Mouse (Mus musculus) forebrain, embryonic 10.5 days (tissue): ENCODE data around the gene Myl12a. TPM values are rescaled to one million over a fixed set of nuclear protein-coding genes. Genes with fewer than 3 reads are reported as not detected.

ENCODE experiments used
- DNase-seq: peaks from one replicate; pipeline ENCODE4 v3.0.0-alpha.2; 2017; ENCODE audit warnings: low spot score; ENCODE audit errors: extremely low spot score
- H3K27ac ChIP-seq: fragments of 300-500 bp; sonication (generic); 2 replicates; pipeline ENCODE4 v1.5.1; 2016; ENCODE audit warnings: mild to moderate bottlenecking
- H3K27me3 ChIP-seq: fragments of 300-500 bp; sonication (generic); 2 replicates; pipeline ENCODE4 v1.6.1; 2016; ENCODE audit warnings: mild to moderate bottlenecking; ENCODE audit not compliant: poor library complexity, severe bottlenecking
- H3K36me3 ChIP-seq: fragments of 300-500 bp; sonication (generic); replicated peaks from 2 replicates; pipeline ENCODE4 v1.6.1; 2016; ENCODE audit warnings: mild to moderate bottlenecking, moderate library complexity
- H3K4me1 ChIP-seq: fragments of 300-500 bp; sonication (generic); 2 replicates; pipeline ENCODE4 v1.6.1; 2016
- H3K4me3 ChIP-seq: fragments of 300-500 bp; sonication (generic); 2 replicates; pipeline ENCODE4 v1.5.1; 2016; ENCODE audit warnings: mild to moderate bottlenecking, moderate library complexity
- H3K9me3 ChIP-seq: fragments of 300-500 bp; sonication (generic); 2 replicates; pipeline ENCODE4 v1.6.1; 2016; ENCODE audit warnings: mild to moderate bottlenecking, moderate library complexity
- WGBS: fragments of 180-500 bp; shearing (Covaris S2); methylation state at CpG from one replicate; pipeline ENCODE4 v1.1.7; 2016; 5-methylcytosine and 5-hydroxymethylcytosine counted together
- polyA plus RNA-seq: library from polyadenylated mRNA; unstranded; fragments of >200 nt; fragmentation: Nextera tagmentation; extraction: Ambion mirVana; gene quantifications from 2 replicates; pipeline ENCODE4 v1.2.1, GENCODE M21; 2016

Gene Myl12a
- polyA plus RNA-seq, 1 experiment from 2014 or later = 417 TPM

DNA sequence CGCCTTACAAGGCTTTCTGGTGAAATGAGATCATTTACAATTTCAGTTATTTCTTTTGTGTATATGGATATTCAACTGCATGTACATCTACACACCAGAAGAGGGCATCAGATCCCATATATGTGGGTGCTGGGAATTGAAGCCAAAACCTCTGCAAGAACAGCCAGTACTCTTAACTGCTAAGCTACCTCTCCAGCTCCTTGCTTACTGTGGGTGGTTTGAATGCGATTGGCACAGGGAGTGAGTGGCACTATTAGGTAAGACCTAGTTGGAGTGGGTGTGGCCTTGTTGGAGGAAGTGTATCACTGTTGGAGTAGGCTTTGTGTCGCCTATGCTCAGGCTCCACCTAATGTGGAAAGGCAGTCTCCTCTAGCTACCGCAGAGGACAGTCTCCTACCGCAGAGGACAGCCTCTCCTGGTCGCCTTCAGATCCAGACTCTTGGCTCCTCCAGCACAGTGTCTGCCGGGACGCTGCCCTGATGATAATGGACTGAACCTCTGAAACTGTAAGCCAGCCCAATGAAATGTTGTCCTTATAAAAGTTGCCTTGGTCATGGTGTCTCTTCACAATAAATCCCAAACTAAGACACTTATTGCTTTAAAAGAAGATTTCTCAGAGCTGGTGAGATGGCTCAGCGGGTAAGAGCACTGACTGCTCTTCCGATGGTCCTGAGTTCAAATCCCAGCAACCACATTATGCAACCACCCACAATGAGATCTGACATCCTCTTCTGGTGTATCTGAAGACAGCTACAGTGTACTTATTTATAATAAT is 1.7 kb upstream of the Myl12a start:
- no peaks in the 10 kb centered on the region for H3K27me3 ChIP-seq
- peaks cover 2% of the 10 kb centered on the region; the same call in 1 of the 2 replicates for H3K36me3 ChIP-seq
- H3K27ac ChIP-seq = no peak overlapping the region
- peaks cover 36% of the 10 kb centered on the region for H3K4me1 ChIP-seq
- 91% methylated on average over 10 of the region's 10 CpGs for WGBS
- H3K4me3 ChIP-seq = no peak overlapping the region
- DNase-seq = no peak
- H3K9me3 ChIP-seq = no peaks in the 10 kb centered on the region

DNA sequence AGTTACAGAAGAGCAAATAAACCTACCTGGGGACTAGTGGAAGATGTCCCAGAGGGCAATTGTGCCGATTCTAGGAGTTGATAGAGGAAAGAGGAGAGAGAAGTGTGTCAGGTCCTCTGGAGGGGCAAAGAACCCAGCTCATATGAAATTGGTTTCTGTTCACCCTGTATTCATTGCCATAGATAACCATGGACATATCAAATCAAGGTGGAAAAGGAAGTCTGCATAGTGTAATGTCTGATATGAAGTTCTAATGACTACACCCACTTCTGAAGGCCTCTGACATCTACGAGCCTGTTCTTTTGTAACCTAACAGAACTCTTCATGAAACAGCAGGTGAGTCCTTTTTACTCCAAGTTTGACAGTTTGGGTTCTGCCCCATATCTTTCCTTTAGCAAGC is 1.0 kb upstream of the Myl12a start:
- H3K36me3 ChIP-seq = peaks cover 5% of the 10 kb centered on the region
- no peak for DNase-seq
- no peak overlapping the region for H3K4me3 ChIP-seq
- H3K27me3 ChIP-seq = no peaks in the 10 kb centered on the region
- H3K4me1 ChIP-seq = peaks cover 39% of the 10 kb centered on the region
- 88% methylated on average over 2 of the region's 2 CpGs for WGBS
- no peaks in the 10 kb centered on the region for H3K9me3 ChIP-seq
- H3K27ac ChIP-seq = peak overlapping the region; percentile 99

GRCm38 (mm10) chr17:71003112-71003511 is 434 bp upstream of the Myl12a start:
- DNase-seq = no peak
- peak overlapping the region; percentile 94 for H3K4me3 ChIP-seq
- H3K27me3 ChIP-seq = no peaks in the 10 kb centered on the region
- peaks cover 8% of the 10 kb centered on the region for H3K36me3 ChIP-seq
- no peaks in the 10 kb centered on the region for H3K9me3 ChIP-seq
- peaks cover 43% of the 10 kb centered on the region for H3K4me1 ChIP-seq
- WGBS = 62% methylated on average over 4 of the region's 4 CpGs
- H3K27ac ChIP-seq = peak overlapping the region; percentile 99

DNA sequence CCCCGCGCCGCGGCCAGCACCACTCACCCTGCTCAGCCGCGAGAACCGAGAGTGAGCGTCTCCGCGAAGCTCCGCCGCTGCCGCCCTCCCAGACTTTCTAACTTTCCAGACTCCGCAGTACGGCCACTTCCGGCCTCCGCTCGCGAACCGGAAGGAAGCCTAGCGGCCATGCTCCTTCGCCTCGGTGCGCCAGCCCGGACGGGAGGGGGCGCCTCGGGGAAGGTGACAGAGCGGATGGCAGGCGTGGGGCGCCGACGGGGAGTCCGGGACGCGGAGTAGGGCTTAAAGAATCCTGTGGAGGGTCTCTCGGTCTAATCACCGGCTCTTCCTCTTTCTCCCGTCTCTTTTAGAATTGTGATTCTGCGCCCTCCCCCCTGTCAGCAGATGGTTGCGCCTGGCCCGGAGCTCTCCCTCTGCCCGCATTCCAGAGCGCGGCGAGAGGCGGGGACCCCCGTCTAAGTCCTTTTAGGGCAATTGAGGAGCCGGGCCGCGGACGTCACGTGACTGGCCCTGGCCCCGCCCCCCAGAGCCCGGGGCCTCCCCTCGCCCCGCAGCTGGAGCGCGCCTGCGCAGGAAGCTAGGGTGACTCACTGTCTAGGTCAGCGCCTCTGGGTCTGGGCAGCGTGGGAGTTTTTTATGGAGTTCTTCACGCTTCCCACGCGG is 466 bp downstream of the Myl12a start, which contains the start of gene Myom1:
Myom1 (plus strand) TSS at position 553 of the 663 bp plus-strand sequence.
- H3K27me3 ChIP-seq = no peaks in the 10 kb centered on the region
- whole genome bisulfite sequencing = under 1% methylated on average over 65 of the region's 65 CpGs

DNA sequence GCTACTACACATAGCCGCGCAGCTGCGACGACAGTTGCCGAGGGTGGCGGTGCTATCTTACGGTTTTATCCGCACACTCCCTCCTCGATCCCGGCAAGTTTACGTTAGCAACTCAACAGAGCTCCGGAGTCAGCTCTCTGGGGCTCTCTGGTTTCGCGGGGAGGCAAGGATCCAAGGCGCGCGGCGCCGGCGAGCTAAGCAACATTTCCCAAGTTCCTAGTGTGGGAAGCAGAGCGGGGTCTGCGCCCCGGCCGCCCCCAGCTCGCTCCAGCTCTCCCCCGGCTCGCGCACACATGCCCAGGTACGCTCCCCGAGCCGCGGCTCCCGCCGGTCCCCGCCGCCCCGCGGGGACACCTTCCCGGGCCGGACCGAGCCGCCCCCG is 988 bp downstream of the Myl12a start:
- 0% methylated on average over 40 of the region's 43 CpGs for WGBS
- H3K4me1 ChIP-seq = peaks cover 43% of the 10 kb centered on the region

More for the DNA sequence above, 466 bp downstream of the Myl12a start, which contains the start of gene Myom1:
- Histone ChIP-seq H3K27ac (peak within 1 kb of the TSS; percentile 99), H3K36me3 (peaks cover 8% of the 10 kb centered on the region), H3K4me3 (peak within 1 kb of the TSS; percentile 94), H3K4me1 (peaks cover 43% of the 10 kb centered on the region), H3K9me3 (no peaks in the 10 kb centered on the region)
- DNase-seq = peak; percentile 96

GRCm38 (mm10) chr17:71001067-71001466 is 1.6 kb downstream of the Myl12a start:
- peaks cover 43% of the 10 kb centered on the region for H3K4me1 ChIP-seq
- H3K36me3 ChIP-seq = peaks cover 16% of the 10 kb centered on the region
- peak overlapping the region; percentile 99 for H3K27ac ChIP-seq
- no peaks in the 10 kb centered on the region for H3K27me3 ChIP-seq
- no peak for DNase-seq
- no peaks in the 10 kb centered on the region for H3K9me3 ChIP-seq
- WGBS = 15% methylated on average over 6 of the region's 6 CpGs
- peak overlapping the region; percentile 94 for H3K4me3 ChIP-seq

More for the DNA sequence above, 988 bp downstream of the Myl12a start:
- Histone ChIP-seq H3K27me3 (no peaks in the 10 kb centered on the region), H3K27ac (peak overlapping the region; percentile 99), H3K9me3 (no peaks in the 10 kb centered on the region), H3K36me3 (peaks cover 10% of the 10 kb centered on the region), H3K4me3 (peak overlapping the region; percentile 94)
- DNase-seq = no peak

GRCm38 (mm10) chr17:71000255-71000654 is 2.4 kb downstream of the Myl12a start:
- Histone ChIP-seq H3K36me3 (peaks cover 24% of the 10 kb centered on the region), H3K9me3 (no peaks in the 10 kb centered on the region), H3K27ac (0 out of 2 replicates have a peak overlapping the region, but pooled peaks have one; percentile 15), H3K27me3 (no peaks in the 10 kb centered on the region), H3K4me1 (peaks cover 43% of the 10 kb centered on the region), H3K4me3 (peak overlapping the region; percentile 94)
- 84% methylated on average over 2 of the region's 2 CpGs for WGBS
- DNase-seq = no peak

DNA sequence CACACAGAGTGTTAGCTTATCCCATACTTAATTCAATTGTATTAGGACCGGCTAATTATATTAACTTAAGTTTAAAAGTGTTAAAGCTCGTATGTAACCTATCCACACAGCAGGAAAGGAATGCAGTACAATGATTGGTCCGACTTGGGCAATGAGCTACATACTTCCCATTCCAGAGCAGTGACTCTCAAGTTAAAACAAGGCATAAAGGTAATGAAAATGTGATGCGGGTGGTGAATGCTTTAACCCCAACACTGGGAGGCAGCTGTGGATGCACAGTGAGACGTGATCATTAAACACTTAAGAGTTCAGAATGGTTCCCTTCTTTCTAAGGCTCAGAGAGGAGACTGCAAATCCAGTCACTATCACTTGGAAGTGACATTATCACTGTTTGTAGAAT is 3.5 kb downstream of the Myl12a start:
- no peak for DNase-seq
- WGBS = 70% methylated on average over 5 of the region's 5 CpGs
- Histone ChIP-seq H3K9me3 (no peaks in the 10 kb centered on the region), H3K4me3 (0 out of 2 replicates have a peak overlapping the region, but pooled peaks have one; percentile 0), H3K4me1 (peaks cover 50% of the 10 kb centered on the region), H3K27me3 (no peaks in the 10 kb centered on the region), H3K36me3 (peaks cover 35% of the 10 kb centered on the region), H3K27ac (no peak overlapping the region)

DNA sequence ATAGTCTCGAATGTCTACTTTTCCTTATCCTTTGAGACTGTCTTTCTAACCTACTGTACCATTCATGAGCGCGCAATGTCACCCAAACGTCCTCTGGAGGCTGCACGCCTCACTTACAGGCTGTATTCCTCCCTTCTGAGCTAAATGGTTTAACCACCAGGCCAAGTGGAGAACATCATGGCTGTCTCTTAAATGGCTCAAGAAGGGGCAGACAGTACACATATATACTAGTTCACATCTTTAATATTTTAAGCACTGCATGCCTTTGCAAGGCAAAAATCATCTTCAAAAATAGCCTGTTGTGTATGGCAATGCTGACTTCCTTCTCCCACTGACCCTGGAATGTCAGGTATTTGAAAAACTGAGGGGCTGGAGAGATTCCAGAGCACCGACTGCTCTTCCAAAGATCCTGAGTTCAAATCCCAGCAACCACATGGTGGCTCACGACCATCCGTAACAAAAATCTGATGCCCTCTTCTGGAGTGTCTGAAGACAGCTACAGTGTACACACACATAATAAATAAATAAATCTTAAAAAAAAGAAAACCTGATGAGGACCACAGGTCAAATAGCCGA is 4.2 kb downstream of the Myl12a start:
- no peaks in the 10 kb centered on the region for H3K9me3 ChIP-seq
- DNase-seq = no peak
- no peaks in the 10 kb centered on the region for H3K27me3 ChIP-seq
- 88% methylated on average over 9 of the region's 9 CpGs for WGBS
- H3K4me3 ChIP-seq = no peak overlapping the region
- peaks cover 51% of the 10 kb centered on the region for H3K4me1 ChIP-seq
- H3K36me3 ChIP-seq = peaks cover 42% of the 10 kb centered on the region
- no peak overlapping the region for H3K27ac ChIP-seq

- Histone ChIP-seq H3K9me3 (no peaks in the 10 kb centered on the region), H3K27me3 (no peaks in the 10 kb centered on the region), H3K27ac (no peak overlapping the region), H3K36me3 (peaks cover 48% of the 10 kb centered on the region), H3K4me1 (peaks cover 51% of the 10 kb centered on the region), H3K4me3 (no peak overlapping the region)
- DNase-seq = no peak
- WGBS = 84% methylated on average over 6 of the region's 6 CpGs
These were observed 4.8 kb downstream of the Myl12a start for GRCm38 (mm10) chr17:70997836-70998235.

- H3K27ac ChIP-seq = no peak overlapping the region
- H3K9me3 ChIP-seq = no peaks in the 10 kb centered on the region
- no peak overlapping the region for H3K4me3 ChIP-seq
- H3K36me3 ChIP-seq = peaks cover 60% of the 10 kb centered on the region
- WGBS = 93% methylated on average over 6 of the region's 6 CpGs
- peaks cover 59% of the 10 kb centered on the region for H3K4me1 ChIP-seq
- DNase-seq = no peak
- H3K27me3 ChIP-seq = no peaks in the 10 kb centered on the region
These were observed 7.1 kb downstream of the Myl12a start for GRCm38 (mm10) chr17:70995551-70995950.

DNA sequence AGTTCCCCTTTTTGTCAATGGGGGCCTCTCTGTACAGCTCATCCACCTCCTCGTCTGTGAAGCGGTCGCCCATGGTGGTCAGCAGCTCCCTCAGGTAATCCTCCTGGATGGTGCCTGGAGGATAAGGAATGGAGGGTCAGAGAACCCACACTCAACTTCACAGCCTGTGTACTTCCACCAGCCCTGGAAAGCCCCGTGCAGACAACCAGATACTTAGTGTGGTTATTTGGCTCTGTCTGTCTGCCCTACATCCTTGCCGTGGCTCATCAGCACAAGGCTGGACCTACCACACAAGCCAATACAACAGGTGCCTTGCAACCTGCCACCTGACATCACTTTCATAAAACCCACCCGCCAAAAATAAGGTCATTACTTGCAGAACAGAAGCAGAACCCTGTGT is 8.0 kb downstream of the Myl12a start:
- no peak for DNase-seq
- no peak overlapping the region for H3K27ac ChIP-seq
- no peak overlapping the region for H3K4me3 ChIP-seq
- no peaks in the 10 kb centered on the region for H3K27me3 ChIP-seq
- H3K36me3 ChIP-seq = peaks cover 60% of the 10 kb centered on the region
- WGBS = 93% methylated on average over 6 of the region's 6 CpGs
- no peaks in the 10 kb centered on the region for H3K9me3 ChIP-seq
- peaks cover 54% of the 10 kb centered on the region for H3K4me1 ChIP-seq

- 64% methylated on average over 3 of the region's 3 CpGs for WGBS
These were observed 9.3 kb downstream of the Myl12a start for GRCm38 (mm10) chr17:70993385-70993807.

More at GRCm38 (mm10) chr17:70993385-70993807, 9.3 kb downstream of the Myl12a start:
- Histone ChIP-seq H3K27me3 (no peaks in the 10 kb centered on the region), H3K4me3 (no peak overlapping the region), H3K4me1 (peaks cover 57% of the 10 kb centered on the region), H3K36me3 (peaks cover 59% of the 10 kb centered on the region), H3K27ac (no peak overlapping the region), H3K9me3 (no peaks in the 10 kb centered on the region)
- DNase-seq = no peak
